Mouse (Mus musculus): ENCODE measurements around the gene Cadm3.
A peak's percentile ranks its signal among the peaks of the same experiment; 100 is the strongest.

Cadm3 gene

DNA sequence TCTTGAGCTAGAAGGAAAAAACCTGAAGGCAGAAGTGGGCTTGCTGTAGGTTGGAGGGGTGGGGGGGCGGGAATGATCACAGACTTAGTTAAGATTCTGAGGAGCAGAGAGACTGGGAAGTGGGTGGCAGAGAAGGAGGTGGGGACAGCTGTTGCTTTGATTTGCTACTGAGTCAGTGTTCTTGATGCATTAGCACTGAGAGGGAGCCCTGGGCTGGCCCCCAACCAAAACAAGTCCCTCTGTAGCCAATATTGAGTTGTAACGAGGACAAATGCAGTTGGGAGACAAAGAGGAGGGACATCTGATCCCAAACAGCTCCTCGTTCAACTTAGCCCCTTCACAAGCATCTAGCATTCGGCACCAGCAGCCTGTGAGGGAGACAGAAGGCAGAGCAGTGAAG is 9.7 kb downstream of the Cadm3 start:
- no peak for DNase-seq (ENCODE audit: low spot score)

DNA sequence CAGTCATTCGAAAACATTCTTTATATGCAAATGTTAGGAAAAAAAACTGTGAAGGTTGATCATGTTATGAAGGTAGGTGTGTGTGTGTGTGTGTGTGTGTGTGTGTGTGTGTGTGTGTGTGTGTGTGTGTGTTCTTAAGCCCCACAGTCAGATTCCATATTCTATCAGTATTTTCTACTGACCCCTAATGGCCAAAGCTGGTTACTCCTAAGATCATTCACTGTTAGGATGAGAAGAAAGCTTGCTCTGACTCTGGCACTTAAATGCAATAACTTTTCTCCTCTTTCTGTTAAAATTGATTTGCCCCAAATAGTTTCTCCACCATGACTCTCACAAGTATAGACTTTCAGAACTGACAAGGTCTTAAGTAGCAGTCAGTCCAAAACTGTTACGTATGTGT is 10.8 kb downstream of the Cadm3 start:
- DNase-seq (ENCODE audit: low spot score), result no peak

DNA sequence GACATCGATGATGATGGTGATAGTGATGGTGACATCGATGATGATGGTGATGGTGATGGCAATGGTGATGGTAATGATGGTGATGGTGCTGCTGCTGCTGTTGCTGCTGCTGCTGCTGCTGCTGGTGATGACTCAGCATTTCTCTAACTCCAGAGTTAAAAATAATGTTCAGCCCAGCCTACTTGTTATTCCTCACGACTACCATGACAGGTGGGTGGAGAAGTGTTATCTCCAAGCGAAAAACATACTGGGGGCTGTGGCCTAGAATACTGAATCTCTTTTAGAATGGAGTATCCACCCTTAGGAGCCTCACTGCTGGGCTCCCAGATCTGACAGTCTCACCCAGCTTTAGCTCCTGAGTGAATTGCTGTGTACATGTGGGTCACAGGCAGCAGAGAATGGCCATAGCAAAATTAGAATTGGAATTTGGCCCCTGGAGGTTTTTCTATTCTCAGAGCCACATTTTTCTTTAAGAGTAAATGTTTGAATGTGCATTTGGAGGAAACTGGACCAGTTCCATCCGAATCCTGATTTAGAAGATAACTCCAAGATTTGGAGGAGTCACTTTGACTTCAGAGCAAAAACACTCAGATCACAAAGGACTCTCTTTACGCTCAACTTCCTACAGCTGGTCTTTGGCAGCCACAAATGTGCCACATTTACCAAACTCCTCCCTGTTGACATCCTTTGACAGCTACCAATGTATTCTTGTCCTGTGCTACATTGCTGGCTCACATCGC is 12.2 kb downstream of the Cadm3 start:
- DNase-seq (ENCODE audit: low spot score), result no peak

GRCm38 (mm10) chr1:173350372-173350957 is 17.0 kb downstream of the Cadm3 start, which contains the start of gene Aim2:
Gene Aim2, plus strand, starts transcription at chr1:173350879.
- no peak for DNase-seq (ENCODE audit: low spot score)

- DNase-seq (ENCODE audit: low spot score), result peak; percentile 23
Measured at GRCm38 (mm10) chr1:173349946-173350345, 17.5 kb downstream of the Cadm3 start.

DNA sequence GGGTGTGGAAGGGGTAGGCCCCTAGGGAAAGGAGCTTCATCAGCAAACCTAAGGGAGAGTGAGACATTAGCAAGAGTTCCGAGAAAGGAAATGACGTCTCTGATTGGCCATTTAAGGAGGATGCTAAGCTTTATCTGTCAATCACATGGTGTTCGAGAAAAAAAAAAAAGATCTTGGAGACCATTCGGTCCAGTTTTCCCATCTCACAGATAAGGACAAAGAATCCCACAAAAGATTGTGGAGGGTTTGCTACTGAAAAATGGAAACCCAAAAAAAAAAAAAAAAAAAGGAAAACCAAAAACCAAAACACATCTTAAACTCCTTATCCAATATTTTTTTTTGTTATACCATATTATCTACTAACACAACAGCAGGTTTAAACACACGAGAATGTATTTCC is 18.3 kb downstream of the Cadm3 start:
- DNase-seq (ENCODE audit: low spot score), result no peak

DNA sequence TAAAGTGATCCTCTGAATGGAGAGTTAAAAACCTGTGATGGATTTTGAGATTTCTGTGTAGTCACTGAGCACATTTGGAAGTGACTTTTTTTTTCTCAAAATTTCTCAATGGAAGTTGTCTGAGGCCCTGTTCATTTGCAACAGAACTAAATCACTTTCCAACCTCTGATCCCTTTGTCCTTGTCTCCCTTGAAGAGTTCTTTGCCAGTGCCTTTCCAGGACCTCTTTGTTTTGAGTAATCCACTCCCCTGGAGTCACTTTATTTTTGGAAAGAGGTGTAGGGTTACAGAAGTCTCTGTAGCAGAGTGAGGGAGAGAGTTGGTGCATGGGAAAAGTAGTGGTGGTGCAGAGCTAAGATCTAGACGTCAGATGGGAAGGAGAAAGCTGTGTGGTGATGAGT is 19.0 kb downstream of the Cadm3 start:
- no peak for DNase-seq (ENCODE audit: low spot score)

DNA sequence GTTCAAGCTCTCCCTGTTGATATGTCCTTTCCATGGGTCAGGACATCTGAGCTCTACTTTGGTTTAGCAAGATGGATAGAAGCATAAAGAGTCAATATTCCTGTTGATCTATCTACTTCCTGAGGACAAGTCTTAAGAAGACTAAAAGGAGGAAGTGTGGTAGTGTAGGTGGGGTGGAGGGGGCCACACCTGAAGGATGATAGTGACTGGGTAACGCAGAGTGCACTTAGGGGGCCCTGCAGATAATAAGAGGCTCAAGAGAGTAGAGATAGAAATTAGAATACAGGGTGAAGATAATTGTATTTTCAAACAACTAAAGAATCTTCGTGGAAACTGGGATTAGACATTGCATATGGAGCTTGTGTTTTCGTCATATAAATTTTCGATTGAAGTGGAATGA is 22.4 kb downstream of the Cadm3 start:
- no peak for DNase-seq (ENCODE audit: low spot score)

GRCm38 (mm10) chr1:173343934-173344333 is 23.6 kb downstream of the Cadm3 start:
- no peak for DNase-seq (ENCODE audit: low spot score)

DNA sequence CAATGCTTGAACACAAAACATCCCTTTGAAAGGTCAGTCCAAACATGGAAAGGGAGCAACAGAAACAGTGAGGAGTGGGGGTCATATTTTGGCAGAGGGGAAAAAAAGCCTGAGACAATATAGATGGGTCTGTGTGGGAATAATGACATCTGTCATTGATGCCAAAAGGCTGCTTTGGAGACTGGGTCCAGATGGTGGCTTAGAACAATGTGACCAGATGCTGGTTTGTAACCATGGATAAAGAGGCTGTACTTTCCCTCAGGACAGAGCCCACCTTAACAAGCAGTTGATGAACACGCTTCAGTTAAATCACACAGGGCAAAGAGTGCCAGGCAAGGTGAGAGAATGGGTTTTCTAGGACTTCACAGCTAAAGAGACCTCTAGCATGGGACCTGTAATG is 25.1 kb downstream of the Cadm3 start:
- DNase-seq (ENCODE audit: low spot score), result no peak

GRCm38 (mm10) chr1:173339543-173339942 is 28.0 kb downstream of the Cadm3 start:
- peak; percentile 21 for DNase-seq (ENCODE audit: low spot score)

- no peak for DNase-seq (ENCODE audit: low spot score)
Measured at GRCm38 (mm10) chr1:173337008-173337407, 30.5 kb downstream of the Cadm3 start.

- no peak for DNase-seq (ENCODE audit: low spot score)
Measured at GRCm38 (mm10) chr1:173335903-173336302, 31.6 kb downstream of the Cadm3 start.

DNA sequence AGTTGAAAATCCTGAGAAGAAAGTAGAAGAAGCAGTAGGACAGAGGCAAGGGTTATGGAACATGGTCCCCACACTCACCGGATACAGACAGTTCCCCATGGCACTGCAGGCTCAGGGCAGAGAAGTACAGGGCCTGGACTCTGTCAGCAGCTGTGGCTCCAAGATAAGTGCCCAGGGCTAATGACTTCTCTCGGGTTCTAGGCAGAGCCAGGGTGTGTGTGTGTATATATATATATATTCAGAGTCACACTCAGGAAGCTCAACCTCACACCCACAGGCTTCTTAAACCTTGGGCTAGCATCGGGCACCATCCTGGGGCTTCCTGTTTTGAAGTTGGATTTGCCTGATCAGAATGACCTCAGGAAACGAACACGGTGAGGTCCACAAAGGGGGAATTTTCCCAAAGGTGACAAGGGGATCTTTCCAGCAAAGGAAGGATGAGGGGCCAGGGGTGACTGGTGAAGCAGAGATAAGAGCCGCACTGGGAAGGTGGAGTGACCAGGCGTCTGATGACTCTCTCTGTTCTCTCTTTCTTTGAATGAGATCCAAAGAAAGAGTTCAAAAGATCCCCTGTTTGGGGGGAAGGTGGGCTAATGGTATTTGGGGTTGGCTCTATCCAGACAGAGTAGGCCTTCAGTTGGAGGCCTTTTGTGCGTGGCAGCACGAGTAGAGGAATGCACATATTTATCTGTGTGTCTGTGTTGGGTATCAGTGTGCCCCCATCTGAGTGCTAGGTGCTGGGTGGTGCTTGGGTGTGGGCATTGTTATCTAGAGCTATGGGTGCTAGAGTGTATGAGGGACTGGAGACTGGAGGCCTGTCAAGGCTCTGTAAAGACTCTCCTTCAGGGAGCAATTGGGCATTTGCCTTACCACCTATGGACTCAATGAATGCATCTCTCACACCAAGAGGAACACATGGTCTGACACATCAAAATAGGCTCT is 33.9 kb downstream of the Cadm3 start, which contains the start of gene Ackr1:
TSS of gene Ackr1 (minus strand) at position 439 of the 942 bp plus-strand sequence.
- DNase-seq (ENCODE audit: low spot score), result no peak

DNA sequence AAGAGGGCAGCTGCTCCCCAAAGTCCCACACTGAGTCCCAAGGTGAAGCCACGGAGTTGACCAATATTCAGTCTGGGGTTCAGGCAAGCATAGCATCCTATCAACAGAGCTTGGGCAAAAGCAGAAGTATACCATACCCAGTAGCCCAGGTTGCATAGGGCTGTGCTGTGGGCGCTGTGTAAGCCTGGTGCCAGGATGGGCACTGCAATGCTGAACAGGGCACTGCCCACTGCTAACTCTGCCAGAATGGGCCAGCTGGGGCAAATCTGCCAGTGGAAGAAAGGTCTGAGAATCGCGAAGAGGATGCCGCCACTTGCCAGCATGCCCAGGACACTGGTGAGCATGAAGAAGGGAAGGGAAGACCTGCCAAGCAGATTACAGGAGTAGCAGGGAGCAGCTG is 35.1 kb downstream of the Cadm3 start:
- DNase-seq (ENCODE audit: low spot score), result no peak

DNA sequence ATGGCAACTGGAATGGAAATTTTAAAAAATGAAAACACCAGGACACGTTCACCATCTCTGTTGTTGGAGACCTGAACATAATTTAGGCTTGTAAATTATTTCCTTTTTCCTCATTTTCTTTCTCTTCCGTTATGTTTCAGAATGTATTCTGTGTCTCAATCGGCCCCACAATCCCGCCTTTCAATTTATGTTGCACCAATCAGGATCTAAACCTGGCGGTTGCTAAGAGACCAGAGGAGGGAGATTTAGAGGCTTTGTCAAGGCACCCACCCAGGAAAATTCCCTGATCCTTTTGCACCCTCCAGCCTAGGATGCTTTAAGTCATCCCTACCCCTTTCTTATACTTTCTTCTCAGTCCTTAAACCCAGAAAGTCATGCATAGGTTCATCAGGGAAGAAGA is 37.8 kb downstream of the Cadm3 start:
- no peak for DNase-seq (ENCODE audit: low spot score)

- DNase-seq (ENCODE audit: low spot score), result no peak
Measured at GRCm38 (mm10) chr1:173329185-173329584, 38.3 kb downstream of the Cadm3 start.

DNA sequence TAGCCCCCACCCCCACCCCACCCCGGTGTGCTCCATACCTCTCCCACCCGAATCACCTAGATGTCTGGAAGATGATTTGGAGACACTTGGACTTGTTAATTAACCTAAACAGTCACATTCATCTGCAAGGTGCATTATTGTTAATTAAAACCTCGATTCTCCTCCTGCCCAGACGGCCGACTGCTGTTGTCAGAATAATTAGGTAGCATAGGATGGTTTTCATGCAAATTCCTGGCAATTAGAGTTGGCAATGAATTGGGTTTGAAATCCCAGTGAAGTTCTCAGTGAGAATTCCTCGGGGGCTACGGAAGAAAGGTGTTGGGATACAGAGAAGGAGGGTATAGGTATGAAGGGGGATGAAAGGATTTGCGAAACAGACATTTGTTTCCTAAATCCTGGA is 39.0 kb downstream of the Cadm3 start:
- no peak for DNase-seq (ENCODE audit: low spot score)

DNA sequence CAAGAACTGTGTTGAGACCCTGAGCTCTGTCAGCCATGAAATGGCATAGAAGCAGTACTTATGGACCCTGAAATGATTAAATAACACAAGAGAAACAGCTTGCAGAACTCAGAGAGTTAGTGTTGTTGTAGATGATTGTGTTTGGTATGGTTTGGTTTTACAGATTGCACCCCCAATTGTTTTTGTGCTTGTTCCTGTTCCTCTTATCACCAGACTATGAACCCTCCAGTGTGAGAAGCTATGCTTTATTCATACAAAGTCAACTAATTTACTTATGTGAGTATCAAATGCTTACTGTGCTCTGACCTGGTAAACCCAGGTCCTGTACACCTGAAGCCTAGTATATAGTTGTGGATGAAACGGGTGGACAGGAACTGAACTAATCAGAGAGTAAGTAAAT is 40.9 kb downstream of the Cadm3 start:
- DNase-seq (ENCODE audit: low spot score), result no peak

GRCm38 (mm10) chr1:173325395-173325794 is 42.1 kb downstream of the Cadm3 start:
- DNase-seq (ENCODE audit: low spot score), result no peak

- DNase-seq (ENCODE audit: low spot score), result no peak
Measured at GRCm38 (mm10) chr1:173324961-173325360, 42.5 kb downstream of the Cadm3 start.

- peak; percentile 5 for DNase-seq (ENCODE audit: low spot score)
Measured at GRCm38 (mm10) chr1:173323839-173324585, 43.5 kb downstream of the Cadm3 start.

Data from lung, postnatal 25 days (tissue).